Mouse (Mus musculus) bone marrow macrophage, adult 2 months (primary cell): ENCODE measurements around the gene H2afy2. TPM values are rescaled to one million over a fixed set of nuclear protein-coding genes. Genes with fewer than 3 reads are reported as not detected.
A peak's percentile ranks its signal among the peaks of the same experiment; 100 is the strongest.

Experiments used
- H3K27ac ChIP-seq: 2 replicates; pipeline ENCODE4 v1.5.1; 2012; ENCODE audit warnings: low read depth, low read length; ENCODE audit not compliant: insufficient read depth
- H3K4me1 ChIP-seq: 2 replicates; pipeline ENCODE4 v1.6.1; 2012; ENCODE audit warnings: low read length; ENCODE audit not compliant: control insufficient read depth, insufficient read depth
- H3K4me3 ChIP-seq: 2 replicates; pipeline ENCODE4 v1.5.1; 2012; ENCODE audit warnings: mild to moderate bottlenecking, low read length, moderate library complexity; ENCODE audit not compliant: insufficient read depth
- CTCF ChIP-seq: IDR thresholded peaks from 2 replicates; pipeline ENCODE4 v1.5.1; 2012; ENCODE audit warnings: low read depth, mild to moderate bottlenecking, low read length, moderate library complexity
- POLR2A ChIP-seq: IDR thresholded peaks from 2 replicates; pipeline ENCODE4 v1.6.1; 2012; ENCODE audit warnings: mild to moderate bottlenecking, low read depth, low read length, borderline replicate concordance
- polyA plus RNA-seq: library from polyadenylated mRNA; stranded (reverse); fragments of >200 nt; gene quantifications from 2 replicates; pipeline ENCODE4 v1.2.4, GENCODE M21; 2012; ENCODE audit not compliant: missing spikeins, insufficient read depth, insufficient read length

The H2afy2 gene
- polyA plus RNA-seq, 1 experiment = not detected

GRCm38 (mm10) chr10:61689405-61689804, 94.5 kb downstream of the H2afy2 start:
- no peaks in the 10 kb centered on the region for H3K4me1 ChIP-seq
- 0 out of 2 replicates have a peak overlapping the region, but pooled peaks have one; percentile 10 for H3K27ac ChIP-seq
- TF ChIP-seq CTCF = no peak
- no peak for TF ChIP-seq POLR2A
- no peak overlapping the region for H3K4me3 ChIP-seq

Other genes with a start within 250 kb of the H2afy2 start
- not detected in 2 replicates for gene Npffr1, start 188.7 kb downstream of the H2afy2 start, polyA plus RNA-seq
- gene Ppa1, start 135.6 kb downstream of the H2afy2 start, polyA plus RNA-seq = 6.5 and 8.1 TPM in 2 replicates
- 71.9 and 88.4 TPM in 2 replicates for gene Sar1a, start 103.8 kb downstream of the H2afy2 start, polyA plus RNA-seq
- gene Tysnd1, start 88.6 kb downstream of the H2afy2 start, polyA plus RNA-seq = 15.5 and 15.6 TPM in 2 replicates
- gene Aifm2, start 68.9 kb downstream of the H2afy2 start, polyA plus RNA-seq = 13.6 and 16.1 TPM in 2 replicates
- gene Col13a1, start 195.0 kb upstream of the H2afy2 start, polyA plus RNA-seq = not detected in 2 replicates